Mouse (Mus musculus) megakaryocyte, embryonic 14.5 days (primary cell): Measurements from ENCODE around the gene Cd96.

Experiments used
- FLI1 ChIP-seq: IDR thresholded peaks from 2 replicates; pipeline ENCODE4 v1.6.1; 2012; ENCODE audit warnings: low read length, inconsistent platforms, mixed read lengths
- GATA1 ChIP-seq: IDR thresholded peaks from 3 replicates; pipeline ENCODE4 v1.6.1; 2012; ENCODE audit warnings: mixed read lengths, low read length, inconsistent platforms, borderline replicate concordance

- TF ChIP-seq GATA1 (no peak), FLI1 (no peak)
These were observed 19.8 kb downstream of the Cd96 start for GRCm38 (mm10) chr16:46100286-46100685.
